ENCODE assay signal across 8 mouse cellular contexts in the genomic region with DNA sequence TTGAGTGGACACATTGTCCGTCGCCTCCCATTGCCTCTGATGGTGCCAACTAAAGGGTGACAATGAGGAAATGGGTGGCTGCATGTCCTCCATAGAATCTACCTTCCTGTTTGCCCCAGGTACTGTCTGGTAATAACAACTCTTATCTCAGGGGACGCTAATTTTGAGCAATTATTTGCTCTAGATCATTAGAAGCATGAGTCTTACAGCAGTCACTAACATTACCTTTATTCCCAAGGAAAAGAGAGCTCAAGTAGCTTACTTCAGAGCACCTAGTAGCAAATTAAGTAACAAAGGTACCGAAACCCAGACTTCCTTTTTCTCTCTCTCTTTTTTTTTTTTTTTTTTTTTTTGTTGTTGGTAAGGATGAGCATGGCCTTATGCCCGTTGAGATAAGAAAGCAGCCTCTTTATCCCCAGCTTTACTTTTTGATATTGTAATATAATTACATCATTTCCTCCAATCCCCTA. TPM values are rescaled to one million over a fixed set of nuclear protein-coding genes. Genes with fewer than 3 reads are reported as not detected.
DNase-seq lines count a peak whose midpoint lies in the region; ATAC-seq and TF ChIP-seq lines count a peak whose summit lies in the region.

No protein-coding gene starts in this region.

- no peak overlapping the region for H3K27ac ChIP-seq in left cerebral cortex, adult 2 months
- no peak overlapping the region for H3K27ac ChIP-seq in embryonic facial prominence, embryonic 13.5 days
- H3K27ac ChIP-seq in limb, embryonic 12.5 days: no peak overlapping the region
- H3K27ac ChIP-seq in neural tube, embryonic 14.5 days (ENCODE audit: low read depth, low read length): no peak overlapping the region

- intact Hi-C loops in left cerebral cortex, adult 2 months (cut with DNase I): no loop called here
- intact Hi-C loops in left cerebral cortex, postnatal 10 days (cut with DNase I): no loop called here

- 69% methylated on average over 5 of the region's 5 CpGs for whole genome bisulfite sequencing in embryonic facial prominence, embryonic 13.5 days
- WGBS in limb, embryonic 12.5 days: 73% methylated on average over 5 of the region's 5 CpGs
- 71% methylated on average over 5 of the region's 5 CpGs for whole genome bisulfite sequencing in neural tube, embryonic 14.5 days

- peak overlapping the region; percentile 85 for H3K4me3 ChIP-seq in left cerebral cortex, adult 2 months
- H3K4me3 ChIP-seq in embryonic facial prominence, embryonic 13.5 days: peak overlapping the region; percentile 90
- H3K4me3 ChIP-seq in limb, embryonic 12.5 days (replicated peaks): peak overlapping the region; percentile 83
- peak overlapping the region; percentile 85 for H3K4me3 ChIP-seq in neural tube, embryonic 14.5 days (ENCODE audit: low read depth, low read length)

- no peak for ATAC-seq in embryonic facial prominence, embryonic 13.5 days (ENCODE audit: insufficient number of reproducible peaks, insufficient read depth, low FRiP score, low TSS enrichment, low read depth)
- no peak for ATAC-seq in limb, embryonic 12.5 days (ENCODE audit: insufficient number of reproducible peaks, insufficient read depth, low FRiP score, low TSS enrichment, low read depth)
- no peak for ATAC-seq in neural tube, embryonic 14.5 days (ENCODE audit: low read depth)

- peaks cover 13% of the 10 kb centered on the region for H3K36me3 ChIP-seq in embryonic facial prominence, embryonic 13.5 days
- peaks cover 8% of the 10 kb centered on the region; the same call in 1 of the 2 replicates for H3K36me3 ChIP-seq in limb, embryonic 12.5 days
- H3K36me3 ChIP-seq in neural tube, embryonic 14.5 days (ENCODE audit: control insufficient read depth, insufficient read depth, low read length): no peaks in the 10 kb centered on the region

- H3K4me1 ChIP-seq in embryonic facial prominence, embryonic 13.5 days: peaks cover 24% of the 10 kb centered on the region
- H3K4me1 ChIP-seq in limb, embryonic 12.5 days (replicated peaks): peaks cover 20% of the 10 kb centered on the region
- peaks cover 25% of the 10 kb centered on the region for H3K4me1 ChIP-seq in neural tube, embryonic 14.5 days (ENCODE audit: control insufficient read depth, insufficient read depth, low read length)

- H3K4me2 ChIP-seq in embryonic facial prominence, embryonic 13.5 days: peak overlapping the region; percentile 88
- H3K4me2 ChIP-seq in limb, embryonic 12.5 days: peak overlapping the region; percentile 87
- peak overlapping the region; percentile 97 for H3K4me2 ChIP-seq in neural tube, embryonic 14.5 days (ENCODE audit: low read depth, low read length)

- peaks cover 9% of the 10 kb centered on the region for H3K27me3 ChIP-seq in embryonic facial prominence, embryonic 13.5 days
- peaks cover 17% of the 10 kb centered on the region for H3K27me3 ChIP-seq in limb, embryonic 12.5 days
- H3K27me3 ChIP-seq in neural tube, embryonic 14.5 days (ENCODE audit: control insufficient read depth, insufficient read depth, low read length): no peaks in the 10 kb centered on the region

- H3K9ac ChIP-seq in embryonic facial prominence, embryonic 13.5 days: peak overlapping the region; percentile 96
- peak overlapping the region; percentile 82 for H3K9ac ChIP-seq in limb, embryonic 12.5 days (replicated peaks)
- peak overlapping the region; percentile 78; the same call in 1 of the 2 replicates for H3K9ac ChIP-seq in neural tube, embryonic 14.5 days (replicated peaks; ENCODE audit: low read depth, low read length)

- TF ChIP-seq CTCF in left cerebral cortex, adult 2 months (IDR thresholded peaks at IDR 0.05): no peak

- H3K9me3 ChIP-seq in embryonic facial prominence, embryonic 13.5 days: no peaks in the 10 kb centered on the region
- no peaks in the 10 kb centered on the region for H3K9me3 ChIP-seq in limb, embryonic 12.5 days
- H3K9me3 ChIP-seq in neural tube, embryonic 14.5 days (ENCODE audit: control insufficient read depth, low read length): no peaks in the 10 kb centered on the region

- DNase-seq in left cerebral cortex, adult 2 months (ENCODE audit: extremely low spot score in 1 of 2, low spot score in 2 of 2): no peak
- DNase-seq in left cerebral cortex, postnatal 10 days (ENCODE audit: extremely low spot score in 1 of 2, low spot score in 2 of 2): no peak
- DNase-seq in thymus, postnatal 25 days: no peak
- DNase-seq in cerebellum, adult 18-20 months: no peak
- no peak for DNase-seq in natural killer cell, adult 2 months (ENCODE audit: low spot score in 2 of 2)

RNA-seq across cellular contexts. Expression of a gene that starts 1.2 kb away (rescaled TPM):
- total RNA-seq in left cerebral cortex, adult 2 months (2021): 10 to 100 TPM; 46.2 to 50.6 TPM
- 10 to 100 TPM; 54.1 to 58.4 TPM for total RNA-seq in left cerebral cortex, postnatal 10 days (2021)
- polyA plus RNA-seq in embryonic facial prominence, embryonic 13.5 days (2015; fragmentation: Nextera tagmentation; extraction: Ambion mirVana): 35.8 and 41.6 TPM in 2 replicates
- 33.0 and 36.0 TPM in 2 replicates for polyA plus RNA-seq in limb, embryonic 12.5 days (2016; fragmentation: Nextera tagmentation; extraction: Ambion mirVana)
- 77.4 and 78.2 TPM in 2 replicates for polyA plus RNA-seq in neural tube, embryonic 14.5 days (2014; fragmentation: Nextera tagmentation; extraction: Ambion mirVana)

RNA-seq across cellular contexts. Expression of a gene that starts 16.0 kb away (rescaled TPM):
- 10 to 100 TPM; 84.3 to 85.7 TPM for total RNA-seq in left cerebral cortex, adult 2 months (2021)
- 10 to 100 TPM; 35.9 to 42.1 TPM for total RNA-seq in left cerebral cortex, postnatal 10 days (2021)
- 0.17 TPM in 1 of 2 replicates, not detected in the other for polyA plus RNA-seq in embryonic facial prominence, embryonic 13.5 days (2015; fragmentation: Nextera tagmentation; extraction: Ambion mirVana)
- polyA plus RNA-seq in limb, embryonic 12.5 days (2016; fragmentation: Nextera tagmentation; extraction: Ambion mirVana): 0.15 and 0.27 TPM in 2 replicates
- polyA plus RNA-seq in neural tube, embryonic 14.5 days (2014; fragmentation: Nextera tagmentation; extraction: Ambion mirVana): 1.5 and 1.8 TPM in 2 replicates

RNA-seq across cellular contexts. Expression of a gene that starts 49.9 kb away (rescaled TPM):
- total RNA-seq in left cerebral cortex, adult 2 months (2021): 10 to 100 TPM; 15.6 to 18.4 TPM
- total RNA-seq in left cerebral cortex, postnatal 10 days (2021): 10 to 100 TPM; 16.2 to 17.5 TPM
- polyA plus RNA-seq in embryonic facial prominence, embryonic 13.5 days (2015; fragmentation: Nextera tagmentation; extraction: Ambion mirVana): 21.8 and 29.1 TPM in 2 replicates
- 29.6 and 30.9 TPM in 2 replicates for polyA plus RNA-seq in limb, embryonic 12.5 days (2016; fragmentation: Nextera tagmentation; extraction: Ambion mirVana)
- polyA plus RNA-seq in neural tube, embryonic 14.5 days (2014; fragmentation: Nextera tagmentation; extraction: Ambion mirVana): 33.3 and 34.2 TPM in 2 replicates

RNA-seq across cellular contexts. Expression of a gene that starts 51.0 kb away (rescaled TPM):
- total RNA-seq in left cerebral cortex, adult 2 months (2021): 100 to 1,000 TPM in 1 of 2 experiments, 10 to 100 TPM in 1; 96.4 to 101 TPM
- total RNA-seq in left cerebral cortex, postnatal 10 days (2021): 100 to 1,000 TPM; 111 to 112 TPM
- polyA plus RNA-seq in embryonic facial prominence, embryonic 13.5 days (2015; fragmentation: Nextera tagmentation; extraction: Ambion mirVana): 168 and 190 TPM in 2 replicates
- polyA plus RNA-seq in limb, embryonic 12.5 days (2016; fragmentation: Nextera tagmentation; extraction: Ambion mirVana): 207 and 212 TPM in 2 replicates
- polyA plus RNA-seq in neural tube, embryonic 14.5 days (2014; fragmentation: Nextera tagmentation; extraction: Ambion mirVana): 147 and 154 TPM in 2 replicates
